Mouse (Mus musculus): ENCODE data around the gene 2010111I01Rik. TPM values are rescaled to one million over a fixed set of nuclear protein-coding genes. Genes with fewer than 3 reads are reported as not detected.

2010111I01Rik gene
- total RNA-seq, 1 experiment, result 58.3 TPM

DNA sequence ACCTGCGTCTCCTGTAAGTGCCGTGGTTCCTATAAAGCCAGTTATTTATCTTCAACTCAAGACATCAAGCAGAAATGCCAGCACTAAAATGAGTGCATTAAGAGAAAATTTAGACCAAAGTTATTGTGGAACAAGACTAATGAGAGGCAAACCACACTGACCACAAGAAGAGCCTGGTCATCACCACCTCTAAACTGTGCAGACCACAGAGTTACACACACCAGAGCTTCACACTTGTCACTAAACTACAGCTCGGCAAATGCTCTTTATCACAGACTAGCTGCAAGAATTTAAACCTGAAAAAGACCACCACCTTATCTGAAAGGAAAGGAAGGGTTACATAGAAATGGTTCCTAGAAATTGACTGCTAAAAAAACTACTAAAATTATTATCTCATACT lies 397.1 kb downstream of the 2010111I01Rik start:
- in situ Hi-C loops (cut with MboI; ENCODE audit: low sequenced_read_pairs in 2 of 2, unreplicated experiment in 2 of 2), result no loop called here
- Histone ChIP-seq H3K4me3 (ENCODE audit: insufficient read depth in 1 of 2, low read depth in 1 of 2, low read length in 2 of 2, poor library complexity in 1 of 2, severe bottlenecking in 1 of 2) (no peak overlapping the region), H3K9ac (ENCODE audit: insufficient read depth, low read depth, low read length, poor library complexity, severe bottlenecking) (no peak overlapping the region), H3K36me3 (ENCODE audit: control insufficient read depth, insufficient read depth, low read length, poor library complexity, severe bottlenecking) (no peaks in the 10 kb centered on the region), H3K4me1 (ENCODE audit: control insufficient read depth in 2 of 2, insufficient read depth in 2 of 2, low read length in 2 of 2, poor library complexity in 1 of 2) (no peaks in the 10 kb centered on the region), H3K27ac (ENCODE audit: insufficient read depth, low read depth, low read length, poor library complexity, severe bottlenecking) (no peak overlapping the region), H3K9me3 (ENCODE audit: control insufficient read depth, insufficient read depth, low read depth, low read length) (no peaks in the 10 kb centered on the region)
- TF ChIP-seq ZNF384 (IDR thresholded peaks at IDR 0.05; ENCODE audit: low read depth, low read length) (no peak), MAFK (IDR thresholded peaks at IDR 0.05; ENCODE audit: insufficient read depth, low read depth, low read length) (no peak), HCFC1 (IDR thresholded peaks at IDR 0.05; ENCODE audit: borderline replicate concordance, insufficient read depth, low read length) (no peak), ZC3H11A (IDR thresholded peaks at IDR 0.05; ENCODE audit: borderline replicate concordance, low read depth, low read length) (no peak), CHD2 (IDR thresholded peaks at IDR 0.05; ENCODE audit: low read depth, low read length) (no peak)
- no peak for DNase-seq (ENCODE audit: low read depth, low spot score)

DNA sequence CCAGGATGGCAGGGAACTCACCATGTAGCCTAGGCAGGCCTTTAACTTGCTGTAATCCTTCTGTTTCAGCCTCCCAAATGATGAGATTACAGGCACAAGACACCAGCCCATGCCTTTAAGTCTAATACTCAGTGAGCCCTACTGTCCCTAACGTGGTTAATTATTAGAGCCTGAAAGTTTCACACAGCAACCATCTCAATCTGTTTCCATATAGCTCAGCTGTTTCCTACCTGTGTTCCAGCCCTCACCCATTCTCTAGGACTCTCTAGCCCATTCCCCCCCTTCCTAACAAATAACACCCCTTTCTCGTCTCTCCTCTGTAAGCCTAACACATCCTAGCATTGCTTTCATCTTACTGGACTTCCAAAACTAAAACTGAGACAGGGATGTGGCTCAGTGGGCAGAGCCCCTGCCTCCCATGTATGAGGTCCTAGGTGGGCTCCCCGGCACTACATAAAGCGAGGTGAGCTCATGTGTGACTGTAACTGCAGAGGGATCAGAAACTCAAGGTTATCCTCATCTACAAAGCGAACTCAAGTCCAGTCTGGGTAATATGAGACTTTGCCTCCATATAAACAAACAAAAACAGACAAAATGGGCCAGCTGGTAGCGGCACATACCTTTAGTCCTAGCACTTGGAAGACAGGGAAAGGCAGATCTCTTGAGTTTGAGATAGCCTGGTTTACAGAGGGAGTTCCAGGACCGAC lies 408.9 kb downstream of the 2010111I01Rik start:
- Histone ChIP-seq H3K4me1 (ENCODE audit: control insufficient read depth in 2 of 2, insufficient read depth in 2 of 2, low read length in 2 of 2, poor library complexity in 1 of 2) (no peaks in the 10 kb centered on the region; a peak in 1 of 4 replicates), H3K27ac (ENCODE audit: insufficient read depth, low read depth, low read length, poor library complexity, severe bottlenecking) (no peak overlapping the region), H3K36me3 (ENCODE audit: control insufficient read depth, insufficient read depth, low read length, poor library complexity, severe bottlenecking) (no peaks in the 10 kb centered on the region), H3K9ac (ENCODE audit: insufficient read depth, low read depth, low read length, poor library complexity, severe bottlenecking) (no peak overlapping the region), H3K9me3 (ENCODE audit: control insufficient read depth, insufficient read depth, low read depth, low read length) (no peaks in the 10 kb centered on the region), H3K4me3 (ENCODE audit: insufficient read depth in 1 of 2, low read depth in 1 of 2, low read length in 2 of 2, poor library complexity in 1 of 2, severe bottlenecking in 1 of 2) (no peak overlapping the region)
- no peak for DNase-seq (ENCODE audit: low read depth, low spot score)
- in situ Hi-C loops (cut with MboI; ENCODE audit: low sequenced_read_pairs in 2 of 2, unreplicated experiment in 2 of 2), result no loop called here
- TF ChIP-seq HCFC1 (IDR thresholded peaks at IDR 0.05; ENCODE audit: borderline replicate concordance, insufficient read depth, low read length), result no peak
- no peak for TF ChIP-seq ZC3H11A (IDR thresholded peaks at IDR 0.05; ENCODE audit: borderline replicate concordance, low read depth, low read length)
- TF ChIP-seq CHD2 (IDR thresholded peaks at IDR 0.05; ENCODE audit: low read depth, low read length), result no peak

Other genes with a start within 250 kb of the 2010111I01Rik start
- gene Platr25, start 204.2 kb upstream of the 2010111I01Rik start, total RNA-seq (2012; rRNA removed), result 25.9 and 30.4 TPM in 2 replicates
- 5.0 TPM in 2 replicates for gene Gm5141, start 179.1 kb upstream of the 2010111I01Rik start, total RNA-seq (2012; rRNA removed)
- gene Fbp2, start 106.5 kb upstream of the 2010111I01Rik start, total RNA-seq (2012; rRNA removed), result 3.0 and 10.4 TPM in 2 replicates
- 0.95 and 2.6 TPM in 2 replicates for gene Fbp1, start 76.6 kb upstream of the 2010111I01Rik start, total RNA-seq (2012; rRNA removed)